Mouse (Mus musculus) cerebellum, adult 2 months (tissue): ENCODE measurements around the gene 1700017B05Rik.

Experiments
- CTCF ChIP-seq: fragments of 200-500 bp; IDR thresholded peaks from 2 replicates; pipeline ENCODE4 v1.5.1; 2011; ENCODE audit warnings: low read depth, mild to moderate bottlenecking, control low read depth, low read length, moderate library complexity, borderline replicate concordance; ENCODE audit not compliant: insufficient read depth
- POLR2A ChIP-seq: fragments of 200-500 bp; IDR thresholded peaks from 2 replicates; pipeline ENCODE4 v1.6.1; 2011; ENCODE audit warnings: low read length, control low read depth, borderline replicate concordance; ENCODE audit not compliant: insufficient read depth

GRCm38 (mm10) chr9:57272902-57273804 lies 10.7 kb upstream of the 1700017B05Rik start:
- TF ChIP-seq CTCF (no peak), POLR2A (no peak)
